Mouse (Mus musculus) heart, postnatal 0 days (tissue): ENCODE results near the gene Thpo. TPM values are rescaled to one million over a fixed set of nuclear protein-coding genes. Genes with fewer than 3 reads are reported as not detected.

ENCODE experiments used
- ATAC-seq: fragments of 200-750 bp; cut with Nextera tagmentation; 2 replicates; pipeline ENCODE4 v1.8.0; 2017; ENCODE audit warnings: low read depth, moderate number of reproducible peaks, moderate library complexity; ENCODE audit not compliant: insufficient read depth
- DNase-seq: peaks from one replicate; pipeline ENCODE4 v3.0.0-alpha.2; 2016; ENCODE audit warnings: low spot score
- H3K27ac ChIP-seq: fragments of 300-500 bp; sonication (generic); 2 replicates; pipeline ENCODE4 v1.5.1; 2014; ENCODE audit warnings: low read depth, mild to moderate bottlenecking
- H3K27me3 ChIP-seq: fragments of 300-500 bp; sonication (generic); 2 replicates; pipeline ENCODE4 v1.6.1; 2014; ENCODE audit warnings: low read length, mixed read lengths; ENCODE audit not compliant: control insufficient read depth, insufficient read depth
- H3K36me3 ChIP-seq: fragments of 300-500 bp; sonication (generic); replicated peaks from 2 replicates; pipeline ENCODE4 v1.6.1; 2014; ENCODE audit warnings: low read length, mixed read lengths; ENCODE audit not compliant: control insufficient read depth, insufficient read depth
- H3K4me1 ChIP-seq: fragments of 300-500 bp; sonication (generic); 2 replicates; pipeline ENCODE4 v1.6.1; 2014; ENCODE audit warnings: antibody characterized with exemption; ENCODE audit not compliant: control insufficient read depth, insufficient read depth
- H3K4me2 ChIP-seq: fragments of 300-500 bp; sonication (generic); 2 replicates; pipeline ENCODE4 v1.6.1; 2014; ENCODE audit warnings: low read depth, mild to moderate bottlenecking, low read length, moderate library complexity
- H3K4me3 ChIP-seq: fragments of 300-500 bp; sonication (generic); 2 replicates; pipeline ENCODE4 v1.5.1; 2014; ENCODE audit warnings: low read depth, low read length
- H3K9ac ChIP-seq: fragments of 300-500 bp; sonication (generic); replicated peaks from 2 replicates; pipeline ENCODE4 v1.6.1; 2014; ENCODE audit warnings: low read depth, low read length, mixed read lengths
- H3K9me3 ChIP-seq: fragments of 300-500 bp; sonication (generic); replicated peaks from 2 replicates; pipeline ENCODE4 v1.6.1; 2016; ENCODE audit warnings: low read length; ENCODE audit not compliant: control insufficient read depth
- CTCF ChIP-seq: IDR thresholded peaks from 2 replicates; pipeline ENCODE4 v1.5.1; 2016; ENCODE audit warnings: antibody characterized with exemption, control low read depth, low read depth
- EP300 ChIP-seq: IDR thresholded peaks from 2 replicates; pipeline ENCODE4 v1.6.1; 2016; ENCODE audit warnings: antibody characterized with exemption, low read depth
- WGBS: fragments of 180-500 bp; shearing (Covaris S2); extraction: QIAGEN DNeasy Blood & Tissue Kit; methylation state at CpG from one replicate; pipeline ENCODE4 v1.1.7; 2014; 5-methylcytosine and 5-hydroxymethylcytosine counted together
- polyA plus RNA-seq: library from polyadenylated mRNA; unstranded; fragments of >200 nt; fragmentation: Nextera tagmentation; extraction: Ambion mirVana; gene quantifications from 2 replicates; pipeline ENCODE4 v1.2.1, GENCODE M21; 2015
- total RNA-seq: library from RNA; depleted of rRNA; stranded (reverse); fragments of >200 nt; gene quantifications from 2 replicates; pipeline ENCODE4 v1.2.3, GENCODE M21; 2014; ENCODE audit warnings: low replicate concordance

Gene Thpo
- total and polyA plus RNA-seq, 2 experiments from 2014 or later, result 0.12 to 0.46 TPM

GRCm38 (mm10) chr16:20725321-20725720 is 9.0 kb downstream of the Thpo start:
- WGBS, result 73% methylated on average over 7 of the region's 7 CpGs
- Histone ChIP-seq H3K4me2 (no peak overlapping the region), H3K4me3 (no peak overlapping the region), H3K36me3 (peaks cover 5% of the 10 kb centered on the region), H3K27me3 (no peaks in the 10 kb centered on the region), H3K9me3 (no peaks in the 10 kb centered on the region), H3K27ac (no peak overlapping the region), H3K9ac (no peak overlapping the region), H3K4me1 (no peaks in the 10 kb centered on the region)
- DNase-seq (no peak), ATAC-seq (no peak)
- no peak for TF ChIP-seq EP300
- no peak for TF ChIP-seq CTCF

GRCm38 (mm10) chr16:20724338-20724748 is 10.0 kb downstream of the Thpo start:
- 36% methylated on average over 5 of the region's 5 CpGs for WGBS
- H3K27me3 ChIP-seq, result no peaks in the 10 kb centered on the region
- ATAC-seq (peak; percentile 83), DNase-seq (peak; percentile 64)
- H3K4me3 ChIP-seq, result no peak overlapping the region
- H3K9me3 ChIP-seq, result no peaks in the 10 kb centered on the region
- H3K27ac ChIP-seq, result no peak overlapping the region
- H3K4me2 ChIP-seq, result no peak overlapping the region
- no peaks in the 10 kb centered on the region for H3K4me1 ChIP-seq
- no peak overlapping the region for H3K9ac ChIP-seq
- H3K36me3 ChIP-seq, result peaks cover 5% of the 10 kb centered on the region
- TF ChIP-seq EP300, result no peak
- TF ChIP-seq CTCF, result peak; percentile 91

- WGBS, result 47% methylated on average over 4 of the region's 4 CpGs
- 0 out of 2 replicates have a peak, but pooled peaks cover 7% of the 10 kb centered on the region for H3K4me1 ChIP-seq
- TF ChIP-seq EP300, result no peak
- H3K36me3 ChIP-seq, result peaks cover 5% of the 10 kb centered on the region
- no peak overlapping the region for H3K4me2 ChIP-seq
- ATAC-seq, result no peak
- DNase-seq, result no peak
- no peak overlapping the region for H3K9ac ChIP-seq
- no peak overlapping the region for H3K4me3 ChIP-seq
- H3K27me3 ChIP-seq, result no peaks in the 10 kb centered on the region
- no peak overlapping the region for H3K27ac ChIP-seq
- H3K9me3 ChIP-seq, result no peaks in the 10 kb centered on the region
These were observed 11.1 kb downstream of the Thpo start for GRCm38 (mm10) chr16:20723247-20723646.

- Histone ChIP-seq H3K27ac (no peak overlapping the region), H3K9me3 (no peaks in the 10 kb centered on the region), H3K4me1 (0 out of 2 replicates have a peak, but pooled peaks cover 7% of the 10 kb centered on the region), H3K9ac (no peak overlapping the region), H3K27me3 (no peaks in the 10 kb centered on the region), H3K4me3 (no peak overlapping the region), H3K4me2 (no peak overlapping the region), H3K36me3 (peaks cover 5% of the 10 kb centered on the region)
- no peak for DNase-seq
- WGBS, result 68% methylated on average over 4 of the region's 4 CpGs
- no peak for TF ChIP-seq CTCF
- TF ChIP-seq EP300, result no peak
- ATAC-seq, result no peak
These were observed 11.6 kb downstream of the Thpo start for GRCm38 (mm10) chr16:20722736-20723135.

GRCm38 (mm10) chr16:20721808-20722207 is 12.5 kb downstream of the Thpo start:
- Histone ChIP-seq H3K27me3 (no peaks in the 10 kb centered on the region), H3K27ac (no peak overlapping the region), H3K9me3 (no peaks in the 10 kb centered on the region), H3K4me1 (0 out of 2 replicates have a peak, but pooled peaks cover 7% of the 10 kb centered on the region), H3K9ac (no peak overlapping the region), H3K4me2 (no peak overlapping the region), H3K4me3 (no peak overlapping the region), H3K36me3 (peaks cover 5% of the 10 kb centered on the region)
- TF ChIP-seq EP300 (no peak), CTCF (no peak)
- 79% methylated on average over 10 of the region's 10 CpGs for WGBS
- DNase-seq (no peak), ATAC-seq (no peak)

GRCm38 (mm10) chr16:20717978-20718670 is 16.2 kb downstream of the Thpo start:
- H3K27me3 ChIP-seq, result no peaks in the 10 kb centered on the region
- 0 out of 2 replicates have a peak, but pooled peaks cover 17% of the 10 kb centered on the region for H3K4me1 ChIP-seq
- peak overlapping the region; percentile 95 for H3K4me2 ChIP-seq
- 2% methylated on average over 18 of the region's 18 CpGs for WGBS
- H3K4me3 ChIP-seq, result peak overlapping the region; percentile 64
- H3K9ac ChIP-seq, result peak overlapping the region; percentile 55
- peaks cover 5% of the 10 kb centered on the region for H3K36me3 ChIP-seq
- DNase-seq, result no peak
- TF ChIP-seq CTCF (no peak), EP300 (no peak)
- peak; percentile 18 for ATAC-seq
- H3K27ac ChIP-seq, result peak overlapping the region; percentile 94
- no peaks in the 10 kb centered on the region for H3K9me3 ChIP-seq
